26 mouse cellular contexts compared by ENCODE assay signal in genomic region chr2:142222926-142223325, GRCm38 (mm10).
"Had no signal": no experiment of that assay in that cellular context is flagged by ENCODE, and none has a peak within 500 bp of the region (broad histone marks: within the 10 kb centered on the region; RNA-seq: fewer than 3 reads in every experiment).

No protein-coding gene starts in this region.

- H3K9me3 ChIP-seq: embryonic facial prominence, embryonic 10.5 days; embryonic facial prominence, embryonic 12.5 days; embryonic facial prominence, embryonic 13.5 days; embryonic facial prominence, embryonic 15.5 days; forebrain, embryonic 10.5 days; forebrain, embryonic 12.5 days; forebrain, embryonic 13.5 days; forebrain, embryonic 15.5 days had no signal

- H3K36me3 ChIP-seq: embryonic facial prominence, embryonic 10.5 days; embryonic facial prominence, embryonic 12.5 days; embryonic facial prominence, embryonic 13.5 days; embryonic facial prominence, embryonic 15.5 days; forebrain, embryonic 10.5 days; forebrain, embryonic 12.5 days; forebrain, embryonic 15.5 days had no signal

- H3K27me3 ChIP-seq: embryonic facial prominence, embryonic 12.5 days; embryonic facial prominence, embryonic 13.5 days; embryonic facial prominence, embryonic 15.5 days; forebrain, embryonic 12.5 days; forebrain, embryonic 13.5 days; forebrain, embryonic 15.5 days had no signal

- H3K4me2 ChIP-seq: embryonic facial prominence, embryonic 12.5 days; embryonic facial prominence, embryonic 13.5 days; embryonic facial prominence, embryonic 15.5 days; forebrain, embryonic 12.5 days; forebrain, embryonic 13.5 days; forebrain, embryonic 15.5 days had no signal

- H3K27ac ChIP-seq: embryonic facial prominence, embryonic 10.5 days; embryonic facial prominence, embryonic 12.5 days; embryonic facial prominence, embryonic 13.5 days; embryonic facial prominence, embryonic 15.5 days; forebrain, embryonic 10.5 days; forebrain, embryonic 12.5 days; forebrain, embryonic 13.5 days; forebrain, embryonic 15.5 days; gastrocnemius, adult 2 months had no signal

- DNase-seq: cerebellum, adult 2 months; cerebellum, adult 8-10 months; cerebellum, adult 9-10 months; cerebellum, adult 9-11 months; cerebellum, postnatal 25 days; cerebellum, postnatal 36 days; embryo, embryonic 11 days; forebrain, postnatal 0 days; gastrocnemius, adult 2 months; gastrocnemius, postnatal 10 days; gastrocnemius, postnatal 14 days; gastrocnemius, postnatal 25 days; gastrocnemius, postnatal 36 days; heart, adult 11 months; heart, adult 18-20 months had no signal

- H3K9ac ChIP-seq: embryonic facial prominence, embryonic 12.5 days; embryonic facial prominence, embryonic 13.5 days; embryonic facial prominence, embryonic 15.5 days; forebrain, embryonic 12.5 days; forebrain, embryonic 13.5 days; forebrain, embryonic 15.5 days; forebrain, postnatal 0 days had no signal

- ATAC-seq: forebrain, embryonic 13.5 days; forebrain, embryonic 14.5 days; forebrain, embryonic 15.5 days; forebrain, embryonic 16.5 days had no signal

- H3K4me1 ChIP-seq: embryonic facial prominence, embryonic 10.5 days; embryonic facial prominence, embryonic 12.5 days; embryonic facial prominence, embryonic 13.5 days; embryonic facial prominence, embryonic 15.5 days; forebrain, embryonic 10.5 days; forebrain, embryonic 12.5 days; forebrain, embryonic 13.5 days; forebrain, embryonic 15.5 days had no signal

- H3K4me3 ChIP-seq: embryonic facial prominence, embryonic 10.5 days; embryonic facial prominence, embryonic 12.5 days; embryonic facial prominence, embryonic 13.5 days; embryonic facial prominence, embryonic 15.5 days; erythroblast, embryonic 14.5 days; forebrain, embryonic 10.5 days; forebrain, embryonic 12.5 days; forebrain, embryonic 13.5 days; forebrain, embryonic 15.5 days; gastrocnemius, adult 2 months had no signal
